Mouse (Mus musculus): ENCODE results near the gene Fry.

DNA sequence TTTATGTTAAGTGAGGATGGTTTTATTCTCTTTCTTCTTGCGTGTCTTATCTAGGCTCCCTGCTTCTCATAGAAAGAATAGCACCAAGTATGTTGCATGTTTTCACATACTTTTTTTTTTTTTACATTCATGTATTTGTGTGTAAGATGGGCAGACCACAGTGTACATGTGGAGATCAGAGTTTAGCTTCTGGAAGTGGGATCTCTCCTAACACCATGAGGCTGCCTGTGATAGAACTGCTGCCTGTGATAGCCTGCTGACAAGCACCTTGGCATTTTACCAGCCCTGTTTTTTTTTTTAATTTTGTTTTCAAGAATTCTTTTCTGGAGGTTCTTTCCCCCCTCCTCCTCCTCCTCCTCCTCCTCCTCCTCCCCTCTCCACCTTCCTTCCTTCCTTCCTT lies 59.3 kb downstream of the Fry start:
- TF ChIP-seq EP300 (IDR thresholded peaks at IDR 0.05; ENCODE audit: low read depth in 1 of 2, low read length in 2 of 2) (peak; percentile 57 to 61), CHD1 (IDR thresholded peaks at IDR 0.05; ENCODE audit: low read depth, low read length) (no peak), HCFC1 (IDR thresholded peaks at IDR 0.05; ENCODE audit: low read depth, low read length) (no peak), CTCF (IDR thresholded peaks at IDR 0.05 in 2 of 3, conservative IDR thresholded peaks at IDR 0.05 in 1 of 3; ENCODE audit: control insufficient read depth in 1 of 3, insufficient read depth in 1 of 3, low read depth in 2 of 3, low read length in 3 of 3, poor library complexity in 1 of 3, severe bottlenecking in 1 of 3) (no peak), GABPA (IDR thresholded peaks at IDR 0.05; ENCODE audit: low read depth, low read length) (no peak), MXI1 (IDR thresholded peaks at IDR 0.05; ENCODE audit: low read depth, low read length) (no peak; the same call in 1 of the 2 replicates)
